Mouse (Mus musculus) testis, adult 2 months (tissue): ENCODE measurements around the gene Ccer2.

Experiments
- CTCF ChIP-seq: fragments of 200-500 bp; IDR thresholded peaks from 2 replicates; pipeline ENCODE4 v1.5.1; 2012; ENCODE audit warnings: low read depth, mild to moderate bottlenecking, inconsistent platforms, low read length, moderate library complexity; ENCODE audit not compliant: control insufficient read depth, insufficient read depth, insufficient replicate concordance
- POLR2A ChIP-seq: fragments of 200-500 bp; IDR thresholded peaks from 2 replicates; pipeline ENCODE4 v1.6.1; 2012; ENCODE audit warnings: low read depth, mild to moderate bottlenecking, inconsistent platforms, low read length, moderate library complexity; ENCODE audit not compliant: control insufficient read depth

- TF ChIP-seq CTCF (peak; percentile 31; the same call in 1 of the 2 replicates), POLR2A (no peak)
These were observed 28.2 kb upstream of the Ccer2 start for GRCm38 (mm10) chr7:28727649-28728340.
